Mouse (Mus musculus) bone marrow macrophage, adult 2 months (primary cell): Measurements from ENCODE around the gene Fam241a.

Experiments used
- CTCF ChIP-seq: IDR thresholded peaks from 2 replicates; pipeline ENCODE4 v1.5.1; 2012; ENCODE audit warnings: low read depth, mild to moderate bottlenecking, low read length, moderate library complexity
- POLR2A ChIP-seq: IDR thresholded peaks from 2 replicates; pipeline ENCODE4 v1.6.1; 2012; ENCODE audit warnings: mild to moderate bottlenecking, low read depth, low read length, borderline replicate concordance

DNA sequence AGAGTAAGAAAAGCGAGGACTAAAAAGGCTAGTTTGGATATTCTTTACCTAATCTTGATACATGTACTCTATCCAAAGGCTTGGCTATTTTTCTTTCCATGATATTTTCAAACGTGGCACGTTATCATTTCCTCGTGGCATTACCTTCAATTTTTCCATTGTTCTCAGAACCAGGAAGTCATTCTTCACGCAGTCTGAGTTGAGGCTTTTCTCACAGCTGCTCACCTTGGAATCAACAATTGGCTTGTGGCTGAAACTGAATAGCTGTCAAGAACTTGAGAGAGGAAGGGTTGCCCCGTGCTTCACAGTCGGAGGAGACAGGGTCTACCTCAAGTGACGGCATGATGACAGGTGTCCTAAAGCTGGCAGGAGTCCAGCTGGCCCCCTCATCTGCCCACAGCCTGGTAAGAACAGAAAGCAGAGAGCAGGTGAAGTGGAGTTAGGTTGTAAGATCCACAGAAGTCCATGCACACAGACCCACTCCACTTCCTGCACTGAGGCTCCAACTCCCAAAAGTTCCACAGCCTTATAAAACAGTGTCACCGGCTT, 30.6 kb upstream of the Fam241a start:
- TF ChIP-seq CTCF (no peak), POLR2A (no peak)
